Mouse (Mus musculus) layer of hippocampus, adult 9-11 months (tissue): ENCODE results near the gene Ankrd1.

Source experiments
- DNase-seq: peaks from one replicate; pipeline ENCODE4 v3.0.0; 2022

The Ankrd1 gene

DNA sequence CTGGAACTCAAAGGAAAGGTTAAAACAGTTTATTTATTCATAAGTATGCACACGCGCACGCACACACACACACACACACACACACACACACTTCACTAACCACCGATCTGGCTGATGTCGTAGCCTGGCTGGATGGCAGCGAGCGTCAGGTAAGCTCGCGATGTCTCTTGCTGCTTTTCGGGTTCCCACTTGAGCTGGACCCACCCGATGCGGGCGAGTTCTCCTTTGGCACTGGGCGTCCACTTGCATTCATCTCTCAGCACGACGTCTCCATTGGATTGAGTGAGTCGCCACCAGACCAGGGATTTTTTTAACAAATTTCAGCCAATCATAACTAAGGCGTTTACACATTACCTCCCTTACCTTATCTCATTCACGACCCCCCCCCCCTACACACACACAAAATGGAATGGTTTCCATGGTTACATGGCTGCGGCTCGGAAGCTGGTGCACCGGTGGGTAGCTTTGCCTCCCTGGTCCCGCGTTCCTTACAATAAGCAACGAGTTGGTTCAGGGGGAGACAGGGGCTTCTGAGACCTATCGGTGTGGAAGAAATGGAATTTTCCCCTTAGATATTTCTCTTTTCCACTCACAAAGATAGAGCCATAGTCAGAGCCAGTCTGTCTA lies 10.5 kb downstream of the Ankrd1 start:
- DNase-seq = peak; percentile 13

DNA sequence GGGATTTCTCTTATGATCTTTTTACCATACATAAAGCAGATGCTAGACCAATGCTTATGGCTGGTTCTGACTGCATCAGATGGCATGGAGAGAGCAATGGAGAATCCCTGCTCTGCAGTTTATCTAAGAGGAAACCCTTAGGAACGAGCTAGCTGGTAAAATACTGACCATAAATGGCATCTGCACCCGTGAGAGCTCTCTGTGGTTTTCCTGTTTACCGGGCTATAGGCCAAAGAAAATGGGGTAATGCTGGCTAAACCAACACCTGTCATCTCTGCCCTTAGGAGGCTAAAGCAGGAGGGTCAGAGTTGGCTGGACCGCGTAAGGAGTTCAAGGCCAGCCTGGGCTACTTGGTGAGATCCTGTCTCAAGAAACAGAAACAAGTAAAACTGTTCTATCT lies 16.0 kb downstream of the Ankrd1 start:
- no peak for DNase-seq

DNA sequence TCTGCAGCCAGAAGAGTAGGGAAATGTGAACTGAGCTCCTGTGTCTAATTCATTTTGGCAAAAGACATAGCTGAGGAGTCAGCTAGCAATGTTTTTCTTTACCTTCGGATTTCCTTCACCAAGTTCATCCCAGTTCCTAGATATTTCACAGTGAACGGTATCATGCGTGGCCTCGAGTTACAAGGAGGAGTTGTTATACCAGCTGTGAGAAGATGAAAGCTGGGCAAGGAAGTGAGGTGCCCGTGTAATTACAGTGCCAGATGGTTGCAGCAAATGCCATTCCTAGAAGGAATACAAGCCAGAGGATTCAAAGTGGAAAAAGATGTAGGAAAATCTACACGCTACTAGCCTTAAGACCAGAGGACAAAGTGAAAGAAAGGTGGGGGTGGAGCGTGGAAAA lies 21.0 kb downstream of the Ankrd1 start:
- no peak for DNase-seq

DNA sequence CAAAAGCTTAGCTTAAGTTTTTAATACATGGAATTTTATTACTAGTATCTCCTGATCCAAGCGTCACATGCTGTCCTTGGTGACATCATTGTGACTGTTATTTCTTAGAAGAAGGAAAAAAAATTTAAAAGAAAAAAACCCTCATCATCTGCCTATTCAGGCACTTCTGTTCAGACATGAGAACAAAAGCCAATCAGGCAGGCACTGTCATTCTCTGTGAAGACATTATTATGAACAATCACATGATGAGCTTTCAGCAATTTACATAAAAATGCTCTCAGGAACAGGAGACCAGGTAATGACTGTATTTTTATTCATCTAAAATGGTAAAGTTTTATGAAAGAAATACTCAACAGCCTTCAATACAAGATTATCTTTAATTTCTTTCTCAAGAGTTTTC lies 21.6 kb downstream of the Ankrd1 start:
- no peak for DNase-seq

DNA sequence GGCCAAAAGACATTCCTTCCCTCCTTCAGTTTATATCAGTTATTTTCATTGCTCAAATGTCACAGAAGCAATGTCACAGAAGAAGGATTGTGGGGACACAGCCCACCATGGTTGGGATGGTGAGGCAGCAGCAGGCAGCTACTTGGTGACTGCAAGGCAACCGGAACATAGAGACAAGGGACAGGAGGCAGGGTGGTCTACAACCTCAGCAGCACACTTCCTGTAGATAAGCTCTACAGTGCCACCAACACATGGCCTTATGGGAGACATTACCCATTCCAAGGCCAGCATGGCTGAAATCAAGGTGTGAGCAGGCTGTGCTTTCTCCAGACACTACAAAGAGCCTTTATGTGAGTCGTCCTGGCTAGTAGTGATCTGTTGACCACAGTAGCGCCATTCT lies 22.7 kb downstream of the Ankrd1 start:
- no peak for DNase-seq

DNA sequence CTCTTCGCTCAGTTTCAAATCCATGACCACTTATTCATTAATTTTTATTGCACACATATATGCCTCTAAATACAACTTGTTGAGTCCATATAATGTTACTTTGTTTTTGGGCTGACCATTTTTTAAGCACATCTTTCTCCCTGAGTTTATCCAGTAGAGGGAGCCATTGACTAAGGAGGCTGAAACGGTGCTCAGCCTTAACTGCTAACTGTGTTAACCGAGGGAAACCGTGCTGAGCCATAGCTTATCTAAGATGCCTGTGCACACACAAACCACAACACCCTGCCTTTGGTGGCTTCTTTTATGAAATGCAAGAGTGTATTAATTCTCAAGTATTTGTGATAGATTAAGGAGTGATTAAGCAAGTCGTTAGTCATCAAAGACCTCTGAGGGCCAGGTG lies 29.1 kb downstream of the Ankrd1 start:
- DNase-seq = no peak

DNA sequence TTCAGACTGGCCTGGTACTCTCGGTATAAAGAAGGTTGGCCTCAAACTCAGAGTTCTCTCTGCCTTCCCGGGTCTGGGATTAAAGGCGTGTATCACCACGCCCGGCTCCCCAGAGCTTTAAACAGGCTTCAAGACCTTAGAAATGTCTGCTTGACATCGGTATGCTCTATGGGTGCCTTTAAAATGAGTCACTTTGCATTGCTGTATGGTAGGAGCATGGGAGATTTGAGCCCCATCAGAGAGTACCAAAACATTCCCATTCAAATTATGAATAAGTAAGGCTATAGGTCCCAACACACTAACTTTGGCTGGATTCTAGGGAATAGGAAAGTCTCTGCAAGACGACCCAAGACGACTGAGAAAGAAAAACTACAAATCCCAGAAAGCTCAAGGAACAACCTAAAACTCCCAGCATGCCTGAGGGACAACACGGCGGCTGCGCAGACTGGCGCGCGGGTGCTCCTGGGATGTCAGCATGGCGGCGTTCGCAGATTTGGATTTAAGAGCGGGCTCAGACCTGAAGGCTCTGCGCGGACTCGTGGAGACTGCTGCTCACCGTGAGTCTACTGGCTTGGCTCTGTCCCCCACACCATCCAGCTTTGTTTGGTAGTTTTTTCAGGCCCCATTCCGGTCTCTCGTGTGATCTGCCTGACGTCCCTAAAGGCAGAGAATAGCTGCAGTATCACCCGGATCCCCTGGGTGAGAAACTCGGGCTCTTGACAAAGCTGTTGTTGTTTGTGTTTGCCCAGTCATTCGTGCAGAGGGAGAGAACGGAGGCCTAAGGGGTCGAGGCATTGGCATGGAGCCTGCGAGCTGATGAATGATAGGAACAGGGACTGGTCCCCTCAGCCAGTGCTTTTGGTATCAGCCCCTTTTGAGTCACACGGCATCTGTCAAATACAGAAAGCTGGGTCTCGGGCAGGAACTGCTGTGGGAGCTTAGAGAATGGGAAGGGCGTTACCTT lies 36.4 kb downstream of the Ankrd1 start, which contains the start of gene Rpp30:
Gene Rpp30, plus strand, starts transcription at position 455 of the 964 bp plus-strand sequence.
- peak; percentile 91 for DNase-seq

DNA sequence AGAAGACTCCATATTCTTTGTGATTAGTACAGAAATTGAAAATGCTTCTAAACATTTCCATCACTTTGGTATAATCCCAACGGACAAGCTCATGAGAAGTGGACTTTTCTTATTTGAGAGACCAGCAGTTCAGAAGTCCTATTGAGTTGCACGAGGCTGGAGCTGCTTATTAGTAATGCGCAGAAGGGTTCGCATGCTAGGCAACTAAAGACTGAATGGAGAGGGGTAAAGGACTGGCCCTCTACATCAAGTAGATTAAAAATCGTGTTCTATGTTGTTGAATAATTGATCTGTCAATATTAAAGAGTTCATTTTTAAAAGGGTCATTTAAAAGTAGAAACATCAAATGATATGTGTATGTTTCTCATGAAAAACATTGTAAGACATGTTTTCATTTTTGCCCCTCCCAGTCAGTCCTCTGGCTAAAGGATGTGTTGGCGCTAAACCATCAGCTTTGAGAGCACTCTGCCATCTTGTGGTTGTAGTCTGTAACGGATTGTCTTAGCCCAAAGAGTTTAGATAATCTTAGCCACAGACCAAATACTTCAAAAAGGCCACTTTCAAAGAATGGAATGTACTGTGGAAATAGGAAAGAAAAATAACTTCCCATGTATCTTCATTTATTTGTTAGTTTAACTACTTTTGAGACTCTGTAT lies 37.2 kb downstream of the Ankrd1 start:
- peak; percentile 28 for DNase-seq

DNA sequence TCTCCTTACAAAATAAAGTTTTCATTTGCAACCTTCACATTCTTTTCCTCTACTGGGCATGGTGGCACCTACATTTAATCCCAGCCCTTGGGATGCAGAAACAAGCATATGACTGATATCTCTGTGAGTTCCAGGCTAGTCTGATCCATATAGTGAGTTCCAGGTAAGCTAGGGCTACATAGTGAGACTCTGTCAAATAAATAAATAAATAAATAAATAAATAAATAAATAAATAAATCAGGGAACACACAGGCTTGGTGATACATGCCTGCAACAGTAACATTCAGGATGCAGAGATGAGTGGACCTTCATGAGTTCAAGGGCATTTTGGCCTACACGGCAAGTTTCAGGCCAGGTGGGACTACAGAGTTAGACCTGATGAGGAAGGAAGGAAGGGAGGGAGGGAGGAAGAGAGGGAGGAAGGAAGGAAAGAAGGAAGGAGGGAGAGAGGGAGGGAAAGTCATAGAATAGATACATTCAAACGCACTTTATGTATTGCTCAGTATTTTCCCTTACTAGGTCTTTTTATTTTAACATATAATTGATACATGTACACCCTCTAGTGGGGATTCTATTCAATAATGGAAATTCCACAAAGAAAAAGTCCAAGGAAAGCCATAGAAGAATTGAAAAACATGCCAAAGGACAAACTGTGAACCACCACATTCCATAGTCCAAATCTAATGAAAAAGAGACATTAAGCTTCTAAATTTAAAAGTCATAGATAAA lies 56.9 kb downstream of the Ankrd1 start:
- DNase-seq = no peak
